Mouse (Mus musculus) heart, embryonic 12.5 days (tissue): ENCODE results near the gene Krt73. TPM values are rescaled to one million over a fixed set of nuclear protein-coding genes. Genes with fewer than 3 reads are reported as not detected.

Experiments
- ATAC-seq: fragments of 200-750 bp; cut with Nextera tagmentation; 2 replicates; pipeline ENCODE4 v1.8.0; 2017; ENCODE audit warnings: moderate TSS enrichment, moderate library complexity; ENCODE audit not compliant: insufficient number of reproducible peaks, low FRiP score
- H3K27ac ChIP-seq: fragments of 300-500 bp; sonication (generic); 2 replicates; pipeline ENCODE4 v1.5.1; 2016; ENCODE audit warnings: mild to moderate bottlenecking, moderate library complexity; ENCODE audit not compliant: poor library complexity, severe bottlenecking
- H3K27me3 ChIP-seq: fragments of 300-500 bp; sonication (generic); replicated peaks from 2 replicates; pipeline ENCODE4 v1.6.1; 2016; ENCODE audit warnings: mild to moderate bottlenecking, moderate library complexity
- H3K36me3 ChIP-seq: fragments of 300-500 bp; sonication (generic); 2 replicates; pipeline ENCODE4 v1.6.1; 2016; ENCODE audit warnings: mild to moderate bottlenecking, moderate library complexity
- H3K4me1 ChIP-seq: fragments of 300-500 bp; sonication (generic); replicated peaks from 2 replicates; pipeline ENCODE4 v1.6.1; 2016; ENCODE audit warnings: mild to moderate bottlenecking
- H3K4me2 ChIP-seq: fragments of 300-500 bp; sonication (generic); 2 replicates; pipeline ENCODE4 v1.6.1; 2016; ENCODE audit warnings: mild to moderate bottlenecking, moderate library complexity
- H3K4me3 ChIP-seq: fragments of 300-500 bp; sonication (generic); 2 replicates; pipeline ENCODE4 v1.5.1; 2016; ENCODE audit warnings: mild to moderate bottlenecking
- H3K9ac ChIP-seq: fragments of 300-500 bp; sonication (generic); 2 replicates; pipeline ENCODE4 v1.6.1; 2016; ENCODE audit warnings: mild to moderate bottlenecking, moderate library complexity
- H3K9me3 ChIP-seq: fragments of 300-500 bp; sonication (generic); replicated peaks from 2 replicates; pipeline ENCODE4 v1.6.1; 2016; ENCODE audit warnings: mild to moderate bottlenecking, moderate library complexity
- WGBS: fragments of 180-500 bp; shearing (Covaris S2); methylation state at CpG from one replicate; pipeline ENCODE4 v1.1.7; 2016; 5-methylcytosine and 5-hydroxymethylcytosine counted together
- polyA plus RNA-seq: library from polyadenylated mRNA; unstranded; fragments of >200 nt; fragmentation: Nextera tagmentation; extraction: Ambion mirVana; gene quantifications from 2 replicates; pipeline ENCODE4 v1.2.1, GENCODE M21; 2016

The Krt73 gene
- polyA plus RNA-seq, 1 experiment from 2014 or later = not detected

DNA sequence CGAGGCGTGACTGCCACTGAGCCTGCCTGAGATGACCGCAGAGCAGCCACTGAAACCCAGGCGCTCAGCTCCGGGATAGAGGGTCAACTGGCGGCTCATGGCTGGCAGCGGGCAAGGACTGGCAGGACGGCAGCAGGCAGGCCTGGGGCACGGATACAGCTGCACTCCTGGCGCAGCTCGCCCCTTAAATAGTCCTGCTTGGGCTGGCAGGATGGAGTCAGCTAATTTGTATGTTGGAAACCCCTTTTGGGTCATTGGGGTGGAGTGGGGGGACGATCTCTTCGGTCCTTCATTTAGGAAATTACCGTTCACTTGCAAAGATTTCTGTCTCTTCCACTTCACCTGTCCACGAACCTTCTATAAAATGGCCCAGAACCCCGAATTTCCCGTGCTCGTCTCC, 15.8 kb downstream of the Krt73 start, which contains the start of gene Krt72:
Gene Krt72 (minus strand): TSS at position 101 of the 400 bp plus-strand sequence.
- 81% methylated on average over 18 of the region's 18 CpGs for WGBS
- Histone ChIP-seq H3K27me3 (peaks cover 50% of the 10 kb centered on the region), H3K9me3 (no peaks in the 10 kb centered on the region)

DNA sequence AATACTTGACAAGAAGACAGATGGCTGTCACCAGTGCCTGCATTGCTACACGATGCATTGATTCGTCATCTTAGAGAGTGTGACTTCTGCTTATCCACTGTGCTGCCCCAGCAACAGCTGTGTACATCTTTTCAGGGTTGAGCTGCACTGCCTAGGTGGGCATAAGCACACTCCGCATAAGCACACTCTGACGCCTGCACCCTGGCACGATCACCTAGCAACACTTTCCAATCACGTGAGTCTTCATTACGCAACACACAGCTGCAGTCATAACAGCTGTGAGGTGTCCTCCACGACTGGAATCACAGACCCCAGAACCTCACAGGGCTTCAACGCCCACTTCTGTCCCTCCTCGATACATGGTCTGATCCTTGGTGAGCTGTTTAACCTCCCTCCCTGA, 28.7 kb downstream of the Krt73 start:
- no peak overlapping the region for H3K4me2 ChIP-seq
- H3K36me3 ChIP-seq = no peaks in the 10 kb centered on the region
- H3K27me3 ChIP-seq = peaks cover 68% of the 10 kb centered on the region
- no peak for ATAC-seq
- WGBS = 79% methylated on average over 10 of the region's 10 CpGs
- no peaks in the 10 kb centered on the region for H3K9me3 ChIP-seq
- no peaks in the 10 kb centered on the region for H3K4me1 ChIP-seq
- H3K27ac ChIP-seq = no peak overlapping the region
- H3K4me3 ChIP-seq = no peak overlapping the region
- H3K9ac ChIP-seq = no peak overlapping the region

More for the DNA sequence above, 15.8 kb downstream of the Krt73 start, which contains the start of gene Krt72:
- H3K4me3 ChIP-seq = no peak within 1 kb of the TSS
- H3K9ac ChIP-seq = no peak within 1 kb of the TSS
- H3K27ac ChIP-seq = no peak within 1 kb of the TSS
- H3K36me3 ChIP-seq = no peaks in the 10 kb centered on the region
- no peak for ATAC-seq
- no peaks in the 10 kb centered on the region for H3K4me1 ChIP-seq
- no peak within 1 kb of the TSS for H3K4me2 ChIP-seq

DNA sequence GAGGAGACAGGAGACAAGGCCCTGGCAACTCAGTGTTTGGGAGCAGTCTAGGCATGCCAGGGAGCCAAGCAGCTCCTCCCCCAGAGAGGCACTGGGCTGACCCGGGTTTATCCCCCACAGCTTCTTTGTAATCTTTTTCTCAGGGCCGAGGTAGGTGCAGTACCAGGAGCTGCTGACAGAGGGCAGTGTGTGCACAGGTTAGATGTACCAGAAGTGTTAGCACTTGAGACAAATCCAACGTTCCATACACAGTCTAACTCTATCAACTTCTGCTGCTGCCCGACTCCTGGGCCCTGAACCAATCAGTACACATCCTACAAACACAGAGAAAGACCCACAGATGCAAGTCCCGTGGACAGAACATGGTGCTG, 29.4 kb downstream of the Krt73 start:
- Histone ChIP-seq H3K27ac (no peak overlapping the region), H3K36me3 (no peaks in the 10 kb centered on the region), H3K4me2 (no peak overlapping the region), H3K9ac (no peak overlapping the region), H3K9me3 (no peaks in the 10 kb centered on the region), H3K4me1 (no peaks in the 10 kb centered on the region), H3K27me3 (peaks cover 65% of the 10 kb centered on the region), H3K4me3 (no peak overlapping the region)
- ATAC-seq = peak; percentile 45; the same call in 1 of the 2 replicates
- WGBS = 4% methylated on average over 5 of the region's 5 CpGs

DNA sequence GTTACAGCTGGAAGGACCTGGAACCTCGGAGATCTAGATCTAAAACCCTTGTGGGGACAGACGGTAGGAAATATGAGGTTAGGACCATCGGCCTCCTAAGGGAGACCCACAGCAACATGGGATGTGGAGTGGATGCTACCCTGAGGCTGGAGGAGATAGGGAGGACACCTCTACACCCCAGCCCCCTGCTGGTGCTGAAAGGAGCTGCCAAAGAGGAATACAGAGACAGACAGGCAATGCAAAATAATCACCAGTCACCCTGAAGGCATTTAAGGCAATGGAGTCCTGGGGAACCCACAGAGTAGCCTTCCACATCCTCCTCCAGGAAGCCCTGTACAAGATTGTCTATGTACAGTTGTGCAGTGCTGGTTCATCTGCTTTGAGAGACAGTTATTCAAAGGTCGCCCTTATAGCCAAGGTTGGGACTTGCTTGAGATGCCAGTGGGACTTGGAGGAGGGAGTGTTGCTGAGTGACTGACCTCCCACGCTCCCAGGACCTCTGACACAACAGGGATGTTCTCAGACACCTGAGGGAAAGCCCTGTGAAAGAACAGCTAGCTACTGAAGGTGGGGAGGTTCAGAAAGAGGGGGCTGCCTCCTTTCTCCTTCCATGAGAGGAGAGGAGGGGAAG, 30.0 kb downstream of the Krt73 start:
- Histone ChIP-seq H3K36me3 (no peaks in the 10 kb centered on the region), H3K4me2 (no peak overlapping the region), H3K9ac (no peak overlapping the region), H3K9me3 (no peaks in the 10 kb centered on the region), H3K4me3 (no peak overlapping the region), H3K27me3 (peaks cover 68% of the 10 kb centered on the region), H3K4me1 (no peaks in the 10 kb centered on the region), H3K27ac (no peak overlapping the region)
- no peak for ATAC-seq
- WGBS = 57% methylated on average over 5 of the region's 5 CpGs

DNA sequence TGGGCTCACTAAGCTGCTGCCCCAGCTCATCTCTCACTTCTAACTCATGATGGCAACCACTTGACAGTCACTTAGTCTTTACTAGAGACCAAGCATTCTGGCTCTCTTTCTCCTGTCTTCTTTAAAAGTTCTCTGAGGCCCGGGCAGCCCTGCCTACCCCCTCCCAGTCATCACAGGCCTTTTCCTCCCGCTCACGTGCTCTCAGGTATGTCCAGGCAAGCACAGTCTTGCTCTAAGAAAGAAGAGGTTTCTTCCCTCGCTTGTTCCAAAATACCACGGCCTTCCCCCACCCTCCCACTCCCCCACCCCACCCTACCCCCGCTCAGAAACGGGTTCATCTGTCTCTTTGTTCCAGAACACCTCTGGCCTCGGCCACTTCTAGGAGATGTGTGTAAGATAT, 31.9 kb downstream of the Krt73 start:
- H3K9ac ChIP-seq = no peak overlapping the region
- H3K4me1 ChIP-seq = no peaks in the 10 kb centered on the region
- no peak overlapping the region for H3K4me3 ChIP-seq
- WGBS = 33% methylated on average over 8 of the region's 8 CpGs
- no peak overlapping the region for H3K27ac ChIP-seq
- H3K36me3 ChIP-seq = no peaks in the 10 kb centered on the region
- peaks cover 77% of the 10 kb centered on the region for H3K27me3 ChIP-seq
- H3K4me2 ChIP-seq = no peak overlapping the region
- no peak for ATAC-seq
- no peaks in the 10 kb centered on the region for H3K9me3 ChIP-seq

Other genes with a start within 250 kb of the Krt73 start
- 0.06 and 0.28 TPM in 2 replicates for gene Krt90, start 239.4 kb downstream of the Krt73 start, polyA plus RNA-seq
- not detected in 2 replicates for gene Krt75, start 228.4 kb downstream of the Krt73 start, polyA plus RNA-seq
- not detected in 2 replicates for gene Gm5414, start 174.2 kb downstream of the Krt73 start, polyA plus RNA-seq
- gene Gm5478, start 155.0 kb downstream of the Krt73 start, polyA plus RNA-seq = not detected in 2 replicates
- not detected in 2 replicates for gene Krt6b, start 122.1 kb downstream of the Krt73 start, polyA plus RNA-seq
- not detected in 2 replicates for gene Krt6a, start 108.0 kb downstream of the Krt73 start, polyA plus RNA-seq
- gene Krt5, start 89.4 kb downstream of the Krt73 start, polyA plus RNA-seq = 1.1 and 1.9 TPM in 2 replicates
- gene Krt71, start 59.2 kb downstream of the Krt73 start, polyA plus RNA-seq = not detected in 2 replicates
- gene Krt72, start 15.9 kb downstream of the Krt73 start, polyA plus RNA-seq = not detected in 2 replicates
- not detected in 2 replicates for gene Krt2, start 15.8 kb upstream of the Krt73 start, polyA plus RNA-seq
- gene Krt1, start 48.4 kb upstream of the Krt73 start, polyA plus RNA-seq = 0.63 and 0.76 TPM in 2 replicates
- not detected in 2 replicates for gene Krt77, start 67.4 kb upstream of the Krt73 start, polyA plus RNA-seq
- not detected in 2 replicates for gene Krt76, start 90.6 kb upstream of the Krt73 start, polyA plus RNA-seq
- gene Krt4, start 122.4 kb upstream of the Krt73 start, polyA plus RNA-seq = not detected in 2 replicates
- 1.2 and 1.6 TPM in 2 replicates for gene Krt79, start 138.0 kb upstream of the Krt73 start, polyA plus RNA-seq
- gene Krt78, start 151.9 kb upstream of the Krt73 start, polyA plus RNA-seq = not detected in 2 replicates
- 20.1 and 27.2 TPM in 2 replicates for gene Krt8, start 202.1 kb upstream of the Krt73 start, polyA plus RNA-seq
- 30.8 and 38.0 TPM in 2 replicates for gene Krt18, start 225.8 kb upstream of the Krt73 start, polyA plus RNA-seq